In the genomic region with DNA sequence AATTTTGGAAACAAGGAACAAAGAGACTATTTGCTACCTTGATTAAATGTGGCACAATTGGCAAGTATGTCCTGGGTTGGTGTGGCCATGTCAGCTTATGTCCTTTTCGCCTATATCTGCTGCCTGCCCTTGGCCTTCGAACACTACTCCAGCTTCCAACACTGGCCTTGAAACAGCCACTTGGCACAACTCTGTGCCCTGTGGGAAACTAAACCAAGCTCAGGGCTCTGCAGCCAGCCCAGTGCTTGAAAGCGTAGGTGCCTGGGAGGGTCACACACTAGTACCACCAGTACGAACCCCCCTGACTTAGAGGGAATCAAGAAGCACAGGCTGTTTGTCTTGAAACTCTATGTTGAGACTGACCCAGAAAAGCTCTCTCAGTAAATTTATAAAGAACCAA, we compare ENCODE assay signal across 27 mouse cellular contexts. TPM values are rescaled to one million over a fixed set of nuclear protein-coding genes. Genes with fewer than 3 reads are reported as not detected.
DNase-seq lines count a peak whose midpoint lies in the region; ATAC-seq and TF ChIP-seq lines count a peak whose summit lies in the region.
"Had no signal": no experiment of that assay in that cellular context is flagged by ENCODE, and none has a peak within 500 bp of the region (broad histone marks: within the 10 kb centered on the region; RNA-seq: fewer than 3 reads in every experiment).

No protein-coding gene starts in this region.

- no peaks in the 10 kb centered on the region for H3K36me3 ChIP-seq in testis, adult 2 months (ENCODE audit: control insufficient read depth, insufficient read depth, low read length)
- H3K36me3 ChIP-seq: hindbrain, embryonic 15.5 days; liver, embryonic 13.5 days; lung, embryonic 15.5 days had no signal

- TF ChIP-seq CTCF in testis, adult 2 months (IDR thresholded peaks at IDR 0.05; ENCODE audit: control insufficient read depth, insufficient read depth, insufficient replicate concordance, low read depth, low read length), result no peak

- H3K27me3 ChIP-seq in testis, adult 2 months (ENCODE audit: control insufficient read depth, insufficient read depth, low read length), result no peaks in the 10 kb centered on the region
- H3K27me3 ChIP-seq: embryonic facial prominence, embryonic 12.5 days; forebrain, embryonic 13.5 days; hindbrain, embryonic 15.5 days; kidney, embryonic 15.5 days; limb, embryonic 13.5 days; liver, embryonic 13.5 days; lung, embryonic 15.5 days had no signal

- H3K27ac ChIP-seq in testis, adult 2 months (ENCODE audit: control insufficient read depth, insufficient read depth, low read depth, low read length), result peak overlapping the region; percentile 40
- H3K27ac ChIP-seq: embryonic facial prominence, embryonic 12.5 days; forebrain, embryonic 13.5 days; hindbrain, embryonic 15.5 days; kidney, embryonic 15.5 days; limb, embryonic 13.5 days; liver, embryonic 13.5 days; lung, embryonic 15.5 days had no signal

- TF ChIP-seq POLR2A in testis, adult 2 months (IDR thresholded peaks at IDR 0.05; ENCODE audit: control insufficient read depth, low read depth, low read length), result peak; percentile 24; the same call in 1 of the 2 replicates

- H3K4me3 ChIP-seq in testis, adult 2 months (ENCODE audit: control insufficient read depth, low read depth, low read length), result no peak overlapping the region
- H3K4me3 ChIP-seq: embryonic facial prominence, embryonic 12.5 days; erythroblast, embryonic 14.5 days; forebrain, embryonic 13.5 days; hindbrain, embryonic 15.5 days; kidney, embryonic 15.5 days; limb, embryonic 13.5 days; liver, embryonic 13.5 days; lung, embryonic 15.5 days; myocyte had no signal

- H3K4me1 ChIP-seq in testis, adult 2 months (ENCODE audit: control insufficient read depth, insufficient read depth, low read length), result peaks cover 2% of the 10 kb centered on the region; the same call in 1 of the 2 replicates

- ATAC-seq in inflammation-experienced regulatory T-cells, adult 6 months, result no peak
- ATAC-seq: activated CD4-positive, CD25-positive, alpha-beta regulatory T cell, adult 4 months; forebrain, embryonic 13.5 days; intestine, postnatal 0 days had no signal

- DNase-seq in cerebellum, postnatal 10 days, result peak; percentile 10 to 19
- DNase-seq in cerebellum, postnatal 4 days (ENCODE audit: low spot score in 2 of 2), result no peak
- peak; percentile 16 for DNase-seq in layer of hippocampus, adult 11-12 months (ENCODE audit: low spot score)
- DNase-seq in layer of hippocampus, adult 8-10 months (ENCODE audit: low spot score in 2 of 2), result no peak
- no peak for DNase-seq in testis, postnatal 10 days (ENCODE audit: low spot score)
- no peak for DNase-seq in right cerebral cortex, postnatal 14 days
- DNase-seq: heart, postnatal 36 days; kidney, postnatal 4 days; layer of hippocampus, postnatal 36 days; liver, embryonic 13.5 days; midbrain, embryonic 14.5 days had no signal

RNA-seq across cellular contexts. Expression of gene Osbpl9, which starts 3.0 kb away (rescaled TPM):
- 10 to 100 TPM; 48.2 to 59.2 (median 56.3) TPM for total RNA-seq in layer of hippocampus, adult 8-10 months (2022)
- 90.5 and 100 TPM in 2 replicates for polyA plus RNA-seq in testis, adult 2 months (2012; rRNA removed)
- 10 to 100 TPM; 75.7 to 78.9 (median 77.2) TPM for polyA plus RNA-seq in inflammation-experienced regulatory T-cells, adult 6 months (2017; shearing (Covaris generic))

RNA-seq across cellular contexts. Expression of gene Calr4, which starts 35.2 kb away (rescaled TPM):
- 1 to 10 TPM in 2 of 4 experiments, under 1 TPM in 2; 0.76 to 2.0 (median 1.0) TPM for total RNA-seq in layer of hippocampus, adult 8-10 months (2022)
- 1.8 and 2.4 TPM in 2 replicates for polyA plus RNA-seq in testis, adult 2 months (2012; rRNA removed)
- not detected for polyA plus RNA-seq in inflammation-experienced regulatory T-cells, adult 6 months (2017; shearing (Covaris generic))
- total RNA-seq: G1E; granulocyte monocyte progenitor cell, adult 5-6 weeks; heart, postnatal 36 days; megakaryocyte progenitor cell, adult 5-6 weeks had no signal
- polyA plus RNA-seq: activated CD4-positive, CD25-positive, alpha-beta regulatory T cell, adult 4 months; erythroblast, embryonic 14.5 days; limb, embryonic 13.5 days; liver, embryonic 13.5 days; lung, embryonic 15.5 days; spleen, adult 2 months had no signal

Comparison
In these comparisons a context has a peak if more than half of its experiments do, and no peak if none do; other contexts are left out.
1. DNase-seq: peak in cerebellum, postnatal 10 days (2 of 2) and layer of hippocampus, adult 11-12 months (single experiment); none in cerebellum, postnatal 4 days (0 of 2), layer of hippocampus, adult 8-10 months (0 of 2), testis, postnatal 10 days (single experiment) and right cerebral cortex, postnatal 14 days (single experiment).